ENCODE assay signal across 8 mouse cellular contexts in the genomic region with DNA sequence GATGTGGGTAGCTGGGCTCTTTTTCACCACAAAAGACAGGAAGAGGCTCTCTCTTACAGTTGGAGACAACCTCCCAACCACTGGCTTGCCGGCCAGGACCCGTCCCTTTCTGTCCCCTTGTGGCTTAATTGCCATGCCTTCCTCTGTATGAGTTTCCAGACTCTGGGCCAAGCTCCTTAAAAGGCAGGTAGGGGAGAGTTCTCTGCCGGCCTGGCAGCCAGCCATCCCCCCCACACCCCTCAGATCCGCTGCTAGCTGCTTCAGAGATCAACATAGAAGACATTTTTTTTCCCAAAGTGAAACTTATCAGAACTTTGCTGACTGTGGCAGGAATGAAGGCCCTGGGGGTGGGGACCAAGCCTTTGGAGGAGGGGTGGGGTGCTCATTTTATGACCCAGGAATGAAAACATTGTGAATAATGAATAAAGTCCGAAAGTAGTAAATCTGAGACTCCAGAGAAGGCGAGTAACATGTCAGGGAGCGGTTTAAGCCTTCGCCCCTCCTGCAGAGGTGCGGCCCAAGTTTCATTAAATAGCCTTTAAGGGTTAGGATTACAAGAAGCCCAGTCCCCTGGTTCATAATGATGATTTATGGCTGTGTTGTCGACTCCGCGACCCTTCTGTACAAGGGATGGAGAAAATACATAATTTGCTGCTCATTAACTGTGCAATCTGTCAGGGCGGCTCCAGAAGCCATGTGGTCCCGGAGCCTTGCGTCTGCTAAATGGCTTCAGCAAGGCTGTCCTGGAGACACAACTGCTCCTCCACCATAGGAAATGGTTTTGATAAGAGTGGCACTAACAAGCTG. TPM values are rescaled to one million over a fixed set of nuclear protein-coding genes. Genes with fewer than 3 reads are reported as not detected.
DNase-seq lines count a peak whose midpoint lies in the region; ATAC-seq lines count a peak whose summit lies in the region.

No protein-coding gene starts in this region.

- peak; percentile 63 for DNase-seq in adrenal gland, adult 8-10 months
- DNase-seq in embryonic facial prominence, embryonic 10.5 days (ENCODE audit: low spot score) = peak; percentile 43
- peak; percentile 50 for DNase-seq in neural tube, embryonic 11.5 days (ENCODE audit: low spot score)
- no peak for DNase-seq in right cerebral cortex, adult 2 months (ENCODE audit: low spot score in 2 of 2)
- no peak for DNase-seq in layer of hippocampus, postnatal 10 days (ENCODE audit: low spot score in 2 of 2)
- no peak for DNase-seq in spleen, postnatal 36 days (ENCODE audit: low spot score in 2 of 2)

- peaks cover 47% of the 10 kb centered on the region for H3K36me3 ChIP-seq in embryonic facial prominence, embryonic 10.5 days (replicated peaks)
- H3K36me3 ChIP-seq in heart, embryonic 12.5 days = peaks cover 13% of the 10 kb centered on the region; the same call in 1 of the 2 replicates
- peaks cover 12% of the 10 kb centered on the region for H3K36me3 ChIP-seq in kidney, embryonic 14.5 days (ENCODE audit: control insufficient read depth, insufficient read depth, low read length)
- no peaks in the 10 kb centered on the region; the same call in 1 of the 2 replicates for H3K36me3 ChIP-seq in neural tube, embryonic 11.5 days (ENCODE audit: control insufficient read depth, insufficient read depth, low read length)

- peak overlapping the region; percentile 74 for H3K27ac ChIP-seq in embryonic facial prominence, embryonic 10.5 days (replicated peaks)
- peak overlapping the region; percentile 41 for H3K27ac ChIP-seq in heart, embryonic 12.5 days (ENCODE audit: poor library complexity, severe bottlenecking)
- H3K27ac ChIP-seq in kidney, embryonic 14.5 days (ENCODE audit: low read depth, low read length) = peak overlapping the region; percentile 61
- no peak overlapping the region for H3K27ac ChIP-seq in neural tube, embryonic 11.5 days (ENCODE audit: low read depth, low read length)

- 0 out of 2 replicates have a peak overlapping the region, but pooled peaks have one; percentile 3 for H3K4me2 ChIP-seq in heart, embryonic 12.5 days
- H3K4me2 ChIP-seq in kidney, embryonic 14.5 days (replicated peaks; ENCODE audit: low read depth, low read length) = peak overlapping the region; percentile 3; the same call in 1 of the 2 replicates
- H3K4me2 ChIP-seq in neural tube, embryonic 11.5 days (ENCODE audit: low read depth) = no peak overlapping the region

- H3K4me3 ChIP-seq in embryonic facial prominence, embryonic 10.5 days = no peak overlapping the region
- H3K4me3 ChIP-seq in heart, embryonic 12.5 days = no peak overlapping the region
- no peak overlapping the region for H3K4me3 ChIP-seq in kidney, embryonic 14.5 days (ENCODE audit: low read length)
- no peak overlapping the region for H3K4me3 ChIP-seq in neural tube, embryonic 11.5 days (ENCODE audit: low read depth, low read length)

- peaks cover 90% of the 10 kb centered on the region for H3K4me1 ChIP-seq in embryonic facial prominence, embryonic 10.5 days
- peaks cover 51% of the 10 kb centered on the region for H3K4me1 ChIP-seq in heart, embryonic 12.5 days (replicated peaks)
- H3K4me1 ChIP-seq in kidney, embryonic 14.5 days (ENCODE audit: control insufficient read depth, insufficient read depth, low read length) = peaks cover 38% of the 10 kb centered on the region
- H3K4me1 ChIP-seq in neural tube, embryonic 11.5 days (ENCODE audit: control insufficient read depth, insufficient read depth, low read length) = peaks cover 21% of the 10 kb centered on the region

- H3K9ac ChIP-seq in heart, embryonic 12.5 days = no peak overlapping the region
- peak overlapping the region; percentile 13; the same call in 1 of the 2 replicates for H3K9ac ChIP-seq in kidney, embryonic 14.5 days (ENCODE audit: low read depth, low read length)
- H3K9ac ChIP-seq in neural tube, embryonic 11.5 days (ENCODE audit: low read length) = no peak overlapping the region

- WGBS in embryonic facial prominence, embryonic 10.5 days = 48% methylated on average over 15 of the region's 15 CpGs
- WGBS in heart, embryonic 12.5 days = 55% methylated on average over 15 of the region's 15 CpGs
- WGBS in kidney, embryonic 14.5 days = 19% methylated on average over 15 of the region's 15 CpGs
- WGBS in neural tube, embryonic 11.5 days = 30% methylated on average over 15 of the region's 15 CpGs

- peak; percentile 49; the same call in 1 of the 2 replicates for ATAC-seq in heart, embryonic 12.5 days (ENCODE audit: insufficient number of reproducible peaks, low FRiP score)
- peak; percentile 74 for ATAC-seq in kidney, embryonic 14.5 days (ENCODE audit: low FRiP score, low TSS enrichment)
- ATAC-seq in neural tube, embryonic 11.5 days (ENCODE audit: insufficient read depth, low FRiP score, low TSS enrichment) = no peak

- H3K9me3 ChIP-seq in embryonic facial prominence, embryonic 10.5 days = no peaks in the 10 kb centered on the region
- no peaks in the 10 kb centered on the region for H3K9me3 ChIP-seq in heart, embryonic 12.5 days (replicated peaks)
- H3K9me3 ChIP-seq in kidney, embryonic 14.5 days (ENCODE audit: control insufficient read depth, low read length) = no peaks in the 10 kb centered on the region
- H3K9me3 ChIP-seq in neural tube, embryonic 11.5 days (ENCODE audit: control insufficient read depth, low read length) = no peaks in the 10 kb centered on the region

- no peaks in the 10 kb centered on the region for H3K27me3 ChIP-seq in embryonic facial prominence, embryonic 10.5 days (replicated peaks; ENCODE audit: low read depth, poor library complexity, severe bottlenecking)
- no peaks in the 10 kb centered on the region for H3K27me3 ChIP-seq in heart, embryonic 12.5 days (replicated peaks)
- H3K27me3 ChIP-seq in kidney, embryonic 14.5 days (ENCODE audit: control insufficient read depth, insufficient read depth, low read length) = no peaks in the 10 kb centered on the region
- no peaks in the 10 kb centered on the region for H3K27me3 ChIP-seq in neural tube, embryonic 11.5 days (ENCODE audit: control insufficient read depth, insufficient read depth, low read length)

RNA-seq across cellular contexts. Expression of a gene that starts 48.1 kb away (rescaled TPM):
- total RNA-seq in adrenal gland, adult 8-10 months (2022) = 100 to 1,000 TPM; 211 to 349 (median 255) TPM
- 67.6 and 77.1 TPM in 2 replicates for polyA plus RNA-seq in embryonic facial prominence, embryonic 10.5 days (2016; fragmentation: Nextera tagmentation; extraction: Ambion mirVana)
- 28.6 and 30.3 TPM in 2 replicates for polyA plus RNA-seq in heart, embryonic 12.5 days (2016; fragmentation: Nextera tagmentation; extraction: Ambion mirVana)
- polyA plus RNA-seq in kidney, embryonic 14.5 days (2014; fragmentation: Nextera tagmentation; extraction: Ambion mirVana) = 41.6 and 53.0 TPM in 2 replicates
- 48.3 and 48.9 TPM in 2 replicates for polyA plus RNA-seq in neural tube, embryonic 11.5 days (2014; fragmentation: Nextera tagmentation; extraction: Ambion mirVana)
- total RNA-seq in layer of hippocampus, postnatal 10 days (2021) = 100 to 1,000 TPM; 147 to 149 TPM

Comparison
In these comparisons a context has a peak if more than half of its experiments do, and no peak if none do; other contexts are left out.
1. DNase-seq: peak in adrenal gland, adult 8-10 months (single experiment), embryonic facial prominence, embryonic 10.5 days (single experiment) and neural tube, embryonic 11.5 days (single experiment); none in right cerebral cortex, adult 2 months (0 of 2), layer of hippocampus, postnatal 10 days (0 of 2) and spleen, postnatal 36 days (0 of 2).